ENCODE assay signal across 8 mouse cellular contexts in genomic region chr14:74946751-74947375, GRCm38 (mm10). TPM values are rescaled to one million over a fixed set of nuclear protein-coding genes. Genes with fewer than 3 reads are reported as not detected.
A peak's percentile ranks its signal among the peaks of the same experiment; 100 is the strongest.
DNase-seq lines count a peak whose midpoint lies in the region; ATAC-seq and TF ChIP-seq lines count a peak whose summit lies in the region.

No protein-coding gene starts in this region.

- H3K4me3 ChIP-seq in forebrain, embryonic 12.5 days (replicated peaks) = peak overlapping the region; percentile 82
- H3K4me3 ChIP-seq in heart, postnatal 0 days (ENCODE audit: low read depth, low read length) = peak overlapping the region; percentile 97
- peak overlapping the region; percentile 87 for H3K4me3 ChIP-seq in liver, embryonic 16.5 days (ENCODE audit: low read depth, low read length)
- H3K4me3 ChIP-seq in neural tube, embryonic 12.5 days = peak overlapping the region; percentile 84

- WGBS in forebrain, embryonic 12.5 days = 0% methylated on average over 56 of the region's 56 CpGs
- under 1% methylated on average over 56 of the region's 56 CpGs for WGBS in heart, postnatal 0 days
- WGBS in liver, embryonic 16.5 days (ENCODE audit: insufficient replicate concordance) = under 1% methylated on average over 56 of the region's 56 CpGs
- WGBS in neural tube, embryonic 12.5 days = under 1% methylated on average over 56 of the region's 56 CpGs

- peak overlapping the region; percentile 77 for H3K27ac ChIP-seq in forebrain, embryonic 12.5 days
- H3K27ac ChIP-seq in heart, postnatal 0 days (ENCODE audit: low read depth) = peak overlapping the region; percentile 96
- H3K27ac ChIP-seq in liver, embryonic 16.5 days (ENCODE audit: low read length) = peak overlapping the region; percentile 83
- H3K27ac ChIP-seq in neural tube, embryonic 12.5 days = peak overlapping the region; percentile 53; the same call in 1 of the 2 replicates

- peak; percentile 63 for DNase-seq in c-Kit-positive CD71-positive TER-119-negative erythroid progenitor cells, embryonic 14.5 days (ENCODE audit: low read depth)
- peak; percentile 53 for DNase-seq in heart, postnatal 0 days (ENCODE audit: low spot score)
- DNase-seq in kidney, postnatal 4 days = peak; percentile 83 to 90
- DNase-seq in telencephalon, adult 2 months (ENCODE audit: low read depth, low spot score) = peak; percentile 62

- H3K27me3 ChIP-seq in forebrain, embryonic 12.5 days = no peaks in the 10 kb centered on the region
- no peaks in the 10 kb centered on the region for H3K27me3 ChIP-seq in heart, postnatal 0 days (ENCODE audit: control insufficient read depth, insufficient read depth, low read length)
- H3K27me3 ChIP-seq in liver, embryonic 16.5 days (ENCODE audit: control insufficient read depth, insufficient read depth, low read depth, low read length) = no peaks in the 10 kb centered on the region
- no peaks in the 10 kb centered on the region for H3K27me3 ChIP-seq in neural tube, embryonic 12.5 days (replicated peaks)

- TF ChIP-seq CTCF in heart, postnatal 0 days (IDR thresholded peaks at IDR 0.05; ENCODE audit: low read depth) = no peak

- H3K36me3 ChIP-seq in forebrain, embryonic 12.5 days (replicated peaks) = no peaks in the 10 kb centered on the region
- H3K36me3 ChIP-seq in heart, postnatal 0 days (replicated peaks; ENCODE audit: control insufficient read depth, insufficient read depth, low read length) = 0 out of 2 replicates have a peak, but pooled peaks cover 4% of the 10 kb centered on the region
- no peaks in the 10 kb centered on the region for H3K36me3 ChIP-seq in liver, embryonic 16.5 days (ENCODE audit: control insufficient read depth, insufficient read depth)
- H3K36me3 ChIP-seq in neural tube, embryonic 12.5 days = no peaks in the 10 kb centered on the region

- peaks cover 15% of the 10 kb centered on the region for H3K4me1 ChIP-seq in forebrain, embryonic 12.5 days
- peaks cover 36% of the 10 kb centered on the region for H3K4me1 ChIP-seq in heart, postnatal 0 days (ENCODE audit: control insufficient read depth, insufficient read depth)
- peaks cover 29% of the 10 kb centered on the region for H3K4me1 ChIP-seq in liver, embryonic 16.5 days (ENCODE audit: control insufficient read depth, low read depth, low read length)
- peaks cover 13% of the 10 kb centered on the region; the same call in 1 of the 2 replicates for H3K4me1 ChIP-seq in neural tube, embryonic 12.5 days

- no peak for TF ChIP-seq EP300 in heart, postnatal 0 days (IDR thresholded peaks at IDR 0.05; ENCODE audit: low read depth)

- H3K9me3 ChIP-seq in forebrain, embryonic 12.5 days = no peaks in the 10 kb centered on the region
- H3K9me3 ChIP-seq in heart, postnatal 0 days (replicated peaks; ENCODE audit: control insufficient read depth, low read length) = no peaks in the 10 kb centered on the region
- no peaks in the 10 kb centered on the region for H3K9me3 ChIP-seq in liver, embryonic 16.5 days (replicated peaks; ENCODE audit: control insufficient read depth, low read length)
- no peaks in the 10 kb centered on the region for H3K9me3 ChIP-seq in neural tube, embryonic 12.5 days

- peak; percentile 62 for ATAC-seq in CD4-positive, CD25-positive, alpha-beta regulatory T cell, adult 4 months
- peak; percentile 78 for ATAC-seq in forebrain, embryonic 12.5 days (ENCODE audit: low FRiP score)
- ATAC-seq in heart, postnatal 0 days (ENCODE audit: insufficient read depth, low read depth) = peak; percentile 70
- ATAC-seq in liver, embryonic 16.5 days (ENCODE audit: low read depth) = peak; percentile 77
- ATAC-seq in neural tube, embryonic 12.5 days (ENCODE audit: low FRiP score, low read depth) = peak; percentile 73

- H3K9ac ChIP-seq in forebrain, embryonic 12.5 days = peak overlapping the region; percentile 83
- H3K9ac ChIP-seq in heart, postnatal 0 days (replicated peaks; ENCODE audit: low read depth, low read length) = peak overlapping the region; percentile 92
- H3K9ac ChIP-seq in liver, embryonic 16.5 days (ENCODE audit: low read depth, low read length) = peak overlapping the region; percentile 85
- H3K9ac ChIP-seq in neural tube, embryonic 12.5 days = peak overlapping the region; percentile 84

- peak overlapping the region; percentile 83 for H3K4me2 ChIP-seq in forebrain, embryonic 12.5 days
- H3K4me2 ChIP-seq in heart, postnatal 0 days (ENCODE audit: low read depth, low read length) = peak overlapping the region; percentile 74
- peak overlapping the region; percentile 89 for H3K4me2 ChIP-seq in liver, embryonic 16.5 days (ENCODE audit: low read depth, low read length)
- H3K4me2 ChIP-seq in neural tube, embryonic 12.5 days (replicated peaks) = peak overlapping the region; percentile 82

RNA-seq across cellular contexts. Expression of gene Lrch1, which starts 0.8 kb away (rescaled TPM):
- 10 to 100 TPM; 30.1 to 30.3 TPM for polyA plus RNA-seq in CD4-positive, CD25-positive, alpha-beta regulatory T cell, adult 4 months (2017; shearing (Covaris generic))
- 12.6 and 13.6 TPM in 2 replicates for polyA plus RNA-seq in forebrain, embryonic 12.5 days (2016; fragmentation: Nextera tagmentation; extraction: Ambion mirVana)
- total RNA-seq in heart, postnatal 0 days (2014; rRNA removed; ENCODE audit: low replicate concordance) = 13.7 and 14.2 TPM in 2 replicates
- 7.7 and 8.4 TPM in 2 replicates for polyA plus RNA-seq in heart, postnatal 0 days (2015; fragmentation: Nextera tagmentation; extraction: Ambion mirVana)
- 4.1 and 4.5 TPM in 2 replicates for polyA plus RNA-seq in liver, embryonic 16.5 days (2015; fragmentation: Nextera tagmentation; extraction: Ambion mirVana)
- 12.2 and 12.5 TPM in 2 replicates for polyA plus RNA-seq in neural tube, embryonic 12.5 days (2016; fragmentation: Nextera tagmentation; extraction: Ambion mirVana)

Comparison
In these comparisons a context has a peak if more than half of its experiments do, and no peak if none do; other contexts are left out.
1. Peak in every context shown above with its lines: DNase-seq, ATAC-seq, H3K4me3 ChIP-seq and H3K27ac ChIP-seq.